Mouse (Mus musculus): ENCODE results near the gene Abhd10.

Gene Abhd10

DNA sequence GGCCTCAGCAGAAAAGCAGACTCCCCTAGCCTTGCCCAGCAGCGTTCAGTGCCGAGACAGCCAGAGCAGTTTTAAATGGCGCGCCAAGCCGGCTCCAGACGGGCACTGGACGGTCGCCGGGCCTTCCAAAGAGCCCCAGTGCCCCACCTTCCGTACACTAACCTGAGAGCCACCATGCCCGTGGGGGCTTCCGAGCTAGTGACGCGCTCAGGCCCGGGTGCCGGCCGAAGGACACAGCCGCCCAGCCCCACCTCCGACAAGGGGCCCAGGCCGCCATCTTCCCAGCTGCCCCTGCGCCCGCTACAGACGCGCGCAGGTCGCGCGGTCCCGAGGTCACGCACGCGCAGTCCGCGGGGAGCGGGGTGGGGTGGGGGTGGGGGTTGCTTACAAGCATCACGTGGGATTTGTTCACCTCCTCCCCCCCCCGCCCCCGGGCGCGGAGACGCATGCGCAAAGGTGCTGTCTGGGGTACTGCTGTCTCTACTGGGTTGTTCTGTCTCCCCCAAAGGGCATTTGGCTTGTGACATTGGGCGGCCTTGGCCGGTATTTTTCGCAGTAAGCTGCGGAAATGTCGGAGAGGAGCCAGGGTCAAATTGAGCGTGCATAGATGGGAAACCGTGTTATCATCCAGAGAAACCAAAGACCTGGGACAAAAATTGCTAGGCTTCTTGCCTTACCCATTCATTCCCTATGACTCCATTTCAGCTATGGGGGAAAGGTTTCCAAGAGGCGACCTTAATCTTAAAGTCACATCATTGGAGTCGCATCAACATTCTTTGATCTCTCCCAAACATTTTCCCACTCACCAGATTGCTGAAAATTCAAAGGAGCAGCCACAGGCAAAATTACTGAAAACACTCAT lies at the start of gene Abhd10:
TSS of gene Abhd10 (minus strand) at position 341 of the 862 bp plus-strand sequence.
- peak; percentile 94 to 97 for DNase-seq (ENCODE audit: low spot score in 2 of 2)

DNA sequence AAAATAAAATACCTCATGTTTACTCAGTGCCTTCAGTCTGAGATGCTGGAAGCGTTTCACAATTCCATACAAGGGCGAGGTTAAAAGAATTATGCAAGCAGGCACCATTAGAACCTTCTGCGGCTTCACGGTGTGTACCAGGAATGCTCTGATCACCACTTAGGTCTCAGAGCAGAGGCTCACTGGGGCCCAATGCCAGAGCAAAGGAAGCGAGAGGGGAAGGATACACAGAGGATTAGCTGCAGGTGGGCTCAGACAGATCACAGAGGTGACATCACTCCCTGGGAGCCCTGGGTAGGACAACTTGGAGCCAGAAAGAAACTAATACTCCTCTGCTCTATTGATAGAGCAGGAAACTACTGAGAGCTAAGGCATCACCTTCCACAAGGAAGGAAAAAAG lies 48.5 kb upstream of the Abhd10 start:
- no peak for DNase-seq (ENCODE audit: low spot score in 2 of 2)

DNA sequence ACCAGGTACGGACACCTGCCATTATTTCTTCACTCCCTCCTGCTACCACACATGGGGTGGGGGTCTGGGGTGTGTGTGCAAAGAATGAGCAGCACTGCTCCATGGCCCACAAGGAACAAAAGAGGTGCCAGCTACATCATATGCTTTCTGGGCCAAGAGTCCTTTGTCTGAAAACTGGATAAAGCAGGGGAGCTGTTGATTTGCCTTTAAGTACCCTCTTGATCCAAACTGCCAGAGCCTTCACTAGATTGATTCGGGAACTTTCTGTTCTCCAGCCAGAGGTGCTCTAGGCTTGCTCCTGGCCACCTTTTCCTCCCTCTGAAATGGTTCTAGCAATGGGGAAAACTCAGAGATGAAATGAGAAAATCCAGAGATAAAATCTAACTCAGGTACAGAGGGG lies 46.6 kb upstream of the Abhd10 start:
- no peak for DNase-seq (ENCODE audit: low spot score in 2 of 2)

DNA sequence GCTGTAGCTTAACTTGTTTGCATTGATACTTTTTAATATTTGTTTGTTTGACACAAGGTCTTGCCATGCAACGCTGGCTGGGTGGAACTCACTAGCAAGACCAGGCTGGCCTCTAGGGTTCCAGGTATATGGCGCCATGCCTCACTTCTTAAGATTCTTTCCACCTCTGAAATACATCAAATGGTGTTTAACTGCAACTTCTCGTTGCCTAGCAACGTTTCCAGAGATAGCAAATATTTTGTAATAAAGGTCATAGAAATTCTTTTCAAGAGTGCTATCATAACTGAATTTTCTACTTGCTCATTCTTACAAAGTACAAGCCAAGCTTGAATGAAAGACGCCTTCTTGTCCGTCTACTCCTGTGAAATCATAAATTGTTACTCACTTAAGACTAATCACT lies 44.9 kb upstream of the Abhd10 start:
- DNase-seq (ENCODE audit: low spot score in 2 of 2): no peak

DNA sequence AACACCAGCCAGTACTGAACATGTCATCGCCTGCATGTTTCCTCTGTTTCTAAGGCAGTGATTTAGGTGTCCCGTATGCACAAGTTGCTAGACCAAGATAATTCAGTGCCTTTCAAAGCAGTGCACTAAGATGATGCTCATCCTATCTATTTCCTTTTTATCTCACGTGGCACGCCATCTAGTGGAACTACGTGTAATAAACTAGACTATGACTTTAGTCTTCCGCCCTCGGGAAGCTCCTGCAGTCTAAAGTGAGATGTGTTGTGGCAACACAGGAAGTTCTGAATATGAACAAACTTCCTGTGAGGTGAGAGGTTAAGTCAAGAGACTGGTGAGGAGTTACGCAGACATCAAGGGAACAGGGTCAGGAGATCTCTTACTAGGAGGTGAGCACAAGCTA lies 43.9 kb upstream of the Abhd10 start:
- DNase-seq (ENCODE audit: low spot score in 2 of 2): no peak

DNA sequence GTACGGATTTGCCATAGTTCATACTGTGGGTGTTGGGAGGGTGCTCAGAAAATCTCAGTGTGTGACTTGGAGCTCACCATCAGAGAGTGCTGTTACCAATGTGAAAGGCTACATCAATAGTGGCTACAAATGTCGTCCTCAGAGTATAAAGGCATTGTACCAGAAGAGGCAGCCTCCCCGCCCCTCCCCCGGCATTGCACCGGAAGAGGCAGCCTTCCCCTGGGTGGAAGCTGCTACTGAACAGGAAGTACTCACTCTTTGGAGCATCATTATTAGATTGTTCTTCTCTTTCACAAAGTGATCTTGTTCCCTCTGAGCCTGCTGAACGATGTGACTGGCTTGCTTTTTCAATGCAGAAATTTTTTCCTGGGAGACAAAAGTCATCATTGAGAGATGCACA lies 37.2 kb upstream of the Abhd10 start:
- DNase-seq (ENCODE audit: low spot score in 2 of 2): no peak

DNA sequence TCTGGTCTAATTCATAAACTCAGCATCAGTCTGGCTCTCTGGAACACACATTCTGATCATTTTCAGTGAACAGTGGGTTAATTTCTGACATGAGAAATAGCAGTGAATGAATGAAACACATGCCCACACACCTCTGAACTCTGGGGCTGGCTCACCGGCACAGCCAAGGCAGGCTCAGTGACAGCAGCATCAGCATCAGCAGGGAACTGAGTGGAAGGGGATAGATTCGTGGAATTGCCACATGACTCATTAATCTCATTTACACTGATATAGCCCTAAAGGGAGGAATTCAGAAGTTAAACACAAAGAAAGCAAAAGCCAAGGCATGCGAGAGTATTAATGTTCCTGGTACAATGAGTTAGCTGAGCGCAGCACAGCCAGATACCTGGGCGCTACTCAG lies 32.1 kb upstream of the Abhd10 start:
- no peak for DNase-seq (ENCODE audit: low spot score in 2 of 2)

DNA sequence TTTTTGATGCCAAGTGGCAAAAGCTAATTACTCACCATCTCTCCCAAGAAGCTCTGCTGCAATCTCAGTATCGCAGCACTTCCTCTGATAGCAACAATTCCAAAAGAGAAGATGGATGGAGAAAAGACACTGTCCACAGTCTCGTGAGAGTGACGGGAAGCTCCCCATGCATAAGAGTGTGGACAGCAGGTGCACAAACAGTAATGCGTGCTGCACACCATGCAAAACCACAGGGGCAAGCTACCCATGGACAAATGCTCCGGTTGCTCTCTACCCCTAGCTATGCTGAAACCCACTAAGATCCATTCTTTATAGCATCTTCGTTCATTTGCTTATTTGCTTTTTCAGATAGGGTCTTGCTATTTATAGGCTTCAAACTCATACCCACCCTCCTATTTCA lies 28.2 kb upstream of the Abhd10 start:
- DNase-seq (ENCODE audit: low spot score in 2 of 2): no peak

DNA sequence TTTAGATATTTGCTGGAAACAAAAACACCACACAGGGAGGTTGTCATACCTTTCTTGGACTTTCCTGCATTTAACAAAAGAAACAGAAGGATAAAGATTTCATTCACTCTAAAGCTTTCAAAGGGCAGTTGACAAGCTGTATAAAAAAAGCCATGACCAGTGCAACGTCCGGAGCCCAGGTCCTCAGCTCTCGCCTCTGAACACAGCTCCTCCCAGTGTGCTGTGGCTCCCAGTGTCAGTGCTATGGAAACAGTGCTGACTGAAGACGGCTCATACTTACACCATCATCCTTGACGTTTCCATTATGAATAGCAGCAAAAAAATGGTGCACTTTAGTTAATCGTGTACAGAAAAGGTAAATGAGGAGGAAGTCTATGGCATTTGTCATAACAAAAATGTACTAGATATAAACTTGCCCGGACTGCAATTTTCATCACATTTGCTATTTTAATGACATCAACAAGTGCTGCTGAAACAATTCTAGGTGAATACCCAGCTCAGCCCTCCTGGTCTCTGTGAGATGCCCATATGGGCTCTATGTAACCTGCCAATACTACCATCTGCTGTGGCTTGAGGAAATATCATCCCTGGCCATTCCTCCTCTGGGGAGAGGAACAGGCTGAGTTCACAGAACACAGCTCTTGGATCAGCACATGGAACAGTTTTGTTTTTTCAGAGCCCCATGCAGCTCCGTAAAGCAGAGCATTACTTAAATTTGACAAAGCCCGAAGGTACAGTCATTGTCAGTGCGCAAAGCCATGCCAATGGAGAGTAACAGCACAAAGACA lies 25.3 kb upstream of the Abhd10 start:
- DNase-seq (ENCODE audit: low spot score in 2 of 2): no peak

DNA sequence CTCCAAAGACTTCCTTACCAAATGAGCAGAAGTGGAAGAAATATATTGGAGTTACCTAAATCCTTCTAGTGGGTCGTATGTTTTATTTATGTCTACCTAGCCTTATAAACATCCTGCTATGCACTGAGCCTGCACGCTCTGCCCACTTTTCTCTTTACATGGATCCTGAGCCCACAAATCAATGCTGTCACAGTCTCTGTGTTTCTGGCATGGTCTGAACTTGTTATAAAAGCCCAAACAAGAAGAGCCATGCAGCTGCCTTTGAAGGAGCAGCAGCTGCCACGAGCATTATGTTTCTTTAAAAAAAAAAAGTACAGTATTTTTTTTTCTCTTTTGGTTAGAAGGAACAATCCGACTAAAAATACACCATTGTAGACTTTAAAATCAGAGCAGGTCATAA lies 24.7 kb upstream of the Abhd10 start:
- DNase-seq (ENCODE audit: low spot score in 2 of 2): no peak

DNA sequence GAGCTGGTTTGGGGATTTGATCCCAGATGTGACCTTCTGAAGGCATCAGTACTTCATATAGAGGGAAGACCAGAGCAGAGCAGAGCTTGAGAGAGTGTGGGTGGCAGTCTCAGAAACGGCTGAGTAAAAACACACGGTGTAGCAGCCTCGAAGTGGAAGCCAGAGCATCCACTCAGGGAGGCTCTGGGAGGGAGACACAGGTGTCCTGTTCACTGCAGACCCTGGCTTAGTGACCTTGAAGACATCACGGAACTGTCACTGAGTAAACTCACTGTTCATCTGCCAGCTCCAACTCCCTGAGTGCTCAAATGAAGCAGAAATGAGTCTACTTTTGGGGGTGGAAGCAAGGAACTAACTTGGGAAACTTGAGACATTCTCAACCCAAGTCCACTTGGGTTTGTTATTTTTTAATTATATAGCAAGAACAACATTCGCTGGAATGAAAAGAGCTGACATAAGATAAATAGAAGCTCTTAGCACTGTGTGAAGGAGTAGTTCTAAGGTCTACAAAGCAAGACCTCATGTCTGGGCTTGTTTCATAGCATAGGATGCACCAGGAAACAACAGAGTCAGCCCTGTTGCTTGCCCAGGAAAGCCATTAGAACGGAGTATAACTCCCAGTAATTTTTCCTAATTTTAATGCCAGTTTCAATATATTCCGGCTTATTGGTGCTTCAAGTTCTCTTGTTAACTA lies 23.2 kb upstream of the Abhd10 start:
- DNase-seq (ENCODE audit: low spot score in 2 of 2): no peak

DNA sequence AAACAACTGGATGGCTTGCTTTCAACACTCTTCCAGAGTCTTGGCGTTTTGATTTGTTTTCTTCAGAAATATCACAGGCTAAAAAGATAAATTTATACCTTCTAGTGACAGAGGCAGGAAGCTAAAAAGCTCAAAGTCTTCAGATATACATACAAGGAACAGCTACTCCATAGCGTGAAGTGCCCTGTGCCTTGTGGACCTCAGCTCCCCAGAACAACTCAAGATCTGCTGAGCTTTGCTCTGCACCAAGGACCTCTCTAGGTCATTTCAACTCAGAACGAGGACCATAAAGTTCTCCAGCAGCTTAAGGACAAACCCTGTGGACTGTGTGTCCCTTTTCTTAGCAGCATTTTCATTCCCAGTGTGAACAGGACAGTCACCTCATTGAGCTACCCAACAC lies 22.3 kb upstream of the Abhd10 start:
- DNase-seq (ENCODE audit: low spot score in 2 of 2): no peak

DNA sequence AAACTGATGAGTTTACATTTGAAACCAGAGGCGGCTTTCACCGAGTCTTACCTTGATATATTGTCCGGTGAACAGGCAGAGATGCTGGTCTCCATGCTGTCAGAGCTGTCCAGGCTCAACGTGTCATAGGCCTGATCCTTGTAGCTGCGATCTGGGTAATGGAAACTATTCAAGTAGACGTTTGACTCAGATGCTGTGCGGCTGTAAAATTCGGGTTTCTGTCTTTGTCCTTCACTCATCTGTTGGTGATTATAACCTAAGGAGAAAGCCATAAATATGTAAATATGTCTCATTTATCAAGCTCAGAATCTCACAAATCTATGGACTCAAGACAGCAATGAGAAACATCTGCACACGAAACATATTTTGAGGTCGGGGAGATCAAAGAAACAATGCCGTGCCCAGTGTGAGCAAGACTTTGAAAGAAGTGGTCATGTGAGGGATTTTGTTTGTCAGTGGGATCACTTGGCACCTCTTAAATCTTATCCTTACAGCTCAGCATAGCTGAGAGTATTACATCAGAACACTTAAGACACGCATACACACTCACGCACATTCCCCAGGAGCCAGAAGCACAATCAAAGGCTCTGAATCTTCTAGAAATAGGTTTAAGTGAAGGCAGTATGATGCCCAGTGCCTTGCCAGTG lies 20.2 kb upstream of the Abhd10 start:
- no peak for DNase-seq (ENCODE audit: low spot score in 2 of 2)

DNA sequence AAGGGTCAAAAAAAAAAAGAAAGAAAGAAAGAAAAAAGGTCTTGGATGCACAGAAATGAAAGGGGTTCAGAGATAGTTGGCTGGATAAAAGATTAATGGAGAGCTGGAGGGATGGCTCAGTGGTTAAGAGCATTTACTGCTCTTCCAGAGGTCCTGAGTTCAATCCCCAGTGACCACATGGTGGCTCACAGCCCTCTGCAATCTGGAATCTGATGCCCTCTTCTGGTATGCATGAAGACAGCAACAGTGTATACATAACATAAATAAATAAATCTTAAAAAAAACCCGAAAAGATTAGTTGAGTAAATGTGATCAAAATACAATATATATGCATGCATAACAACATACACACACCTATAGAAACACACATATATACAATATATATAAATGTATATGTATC lies 18.7 kb upstream of the Abhd10 start:
- no peak for DNase-seq (ENCODE audit: low spot score in 2 of 2)

DNA sequence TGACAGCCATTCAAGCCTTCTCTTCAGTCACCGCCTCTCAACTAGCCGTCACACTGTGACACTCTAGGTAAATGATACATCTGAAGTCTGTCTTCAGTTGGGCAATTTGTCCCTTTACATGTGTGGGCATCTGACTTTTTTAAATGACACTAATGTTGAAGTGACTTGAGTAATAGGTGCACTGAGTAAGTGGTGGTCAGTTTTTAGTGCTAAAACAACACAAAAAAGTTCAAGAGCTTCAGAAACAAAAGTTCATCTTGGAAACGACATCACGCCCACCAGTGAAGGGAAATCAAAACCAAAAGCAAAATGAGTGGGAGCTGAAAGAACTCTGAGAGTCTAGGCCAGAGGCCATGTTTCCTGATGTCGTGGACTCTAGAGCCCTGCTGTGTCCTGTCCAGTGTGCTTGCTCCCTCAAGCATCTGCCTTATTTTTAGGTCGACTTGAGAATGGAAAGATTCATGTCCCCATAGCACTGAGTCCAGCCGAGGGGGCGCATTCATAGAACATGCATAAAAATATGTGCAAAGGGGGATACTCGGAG lies 16.0 kb upstream of the Abhd10 start:
- DNase-seq (ENCODE audit: low spot score in 2 of 2): no peak

DNA sequence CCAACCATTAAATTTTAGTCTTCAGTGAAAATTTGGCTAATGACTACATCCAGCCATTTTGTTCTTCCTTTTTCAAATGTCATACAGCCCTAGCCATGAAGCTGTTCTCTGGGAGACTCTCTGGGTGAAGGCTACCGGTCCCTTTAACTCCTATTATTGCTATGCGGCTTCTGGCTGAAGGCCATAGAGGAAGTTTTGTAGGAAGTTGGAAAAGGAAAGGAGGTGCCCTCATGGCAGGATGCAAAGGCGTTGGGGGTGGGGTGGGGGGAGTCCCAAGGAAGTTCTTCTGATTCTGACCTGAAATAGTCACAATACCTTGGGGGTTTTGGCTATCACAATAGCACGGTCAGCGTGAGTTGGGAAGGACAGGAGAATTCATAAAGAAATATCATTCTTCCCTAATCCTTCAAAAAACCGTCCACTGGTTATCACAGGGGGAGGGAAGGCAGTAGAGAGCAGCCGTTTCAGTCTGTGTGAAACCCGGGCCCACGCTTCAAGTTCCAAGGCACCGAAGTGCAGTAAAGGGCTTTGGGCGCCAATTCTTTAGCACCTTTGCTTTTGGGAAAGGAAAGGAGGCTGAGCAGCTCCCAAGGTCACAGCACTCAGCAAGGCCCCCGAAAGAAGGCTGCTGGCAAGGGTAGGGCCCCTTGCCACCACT lies 14.8 kb upstream of the Abhd10 start:
- no peak for DNase-seq (ENCODE audit: low spot score in 2 of 2)

DNA sequence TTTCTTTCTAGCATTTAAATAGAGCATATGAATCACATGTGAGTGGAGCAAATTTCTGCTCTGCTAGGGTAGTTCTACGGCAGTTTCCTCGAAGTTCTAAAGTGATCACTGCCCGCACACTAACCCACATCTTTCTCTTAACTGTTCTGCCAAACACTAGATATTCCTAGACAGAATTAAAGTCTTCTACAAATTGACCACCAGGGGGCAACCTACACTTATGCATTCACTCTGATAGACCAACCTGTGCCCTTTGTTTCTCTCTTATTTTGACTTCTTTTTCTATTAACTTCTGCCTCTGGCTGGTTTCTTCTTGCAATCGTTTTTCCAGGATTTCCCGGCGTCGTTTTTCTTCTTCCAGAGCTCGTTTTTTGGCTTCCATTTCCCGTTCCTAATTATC lies 14.1 kb upstream of the Abhd10 start:
- DNase-seq (ENCODE audit: low spot score in 2 of 2): no peak

DNA sequence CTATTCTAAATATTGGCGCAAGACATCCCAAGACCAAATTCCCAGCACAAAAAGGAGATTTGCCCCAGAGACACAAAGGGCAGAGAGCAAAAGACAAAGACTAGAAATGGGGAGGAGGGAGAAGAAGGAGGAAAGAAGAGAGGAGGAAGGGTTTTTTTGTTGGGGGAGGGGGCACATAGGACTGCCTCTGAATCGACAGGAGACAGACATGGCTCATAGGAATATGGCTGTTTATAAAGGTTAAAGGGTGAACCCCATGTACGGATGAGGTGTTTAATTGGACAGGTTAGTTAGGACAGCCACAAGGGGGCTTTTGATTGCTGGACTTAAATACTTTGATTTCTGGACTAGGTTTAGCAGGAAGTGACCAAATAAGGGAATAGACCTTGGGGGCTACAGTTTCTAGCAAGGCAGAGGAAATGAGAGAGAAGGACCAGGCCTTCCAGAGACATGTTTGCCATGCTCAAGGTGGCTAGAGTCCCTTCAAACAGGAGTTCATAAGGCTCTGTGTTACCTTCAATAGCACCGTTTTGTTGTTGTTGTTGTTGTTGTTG lies 913 bp upstream of the Abhd10 start:
- DNase-seq (ENCODE audit: low spot score in 2 of 2): no peak

DNA sequence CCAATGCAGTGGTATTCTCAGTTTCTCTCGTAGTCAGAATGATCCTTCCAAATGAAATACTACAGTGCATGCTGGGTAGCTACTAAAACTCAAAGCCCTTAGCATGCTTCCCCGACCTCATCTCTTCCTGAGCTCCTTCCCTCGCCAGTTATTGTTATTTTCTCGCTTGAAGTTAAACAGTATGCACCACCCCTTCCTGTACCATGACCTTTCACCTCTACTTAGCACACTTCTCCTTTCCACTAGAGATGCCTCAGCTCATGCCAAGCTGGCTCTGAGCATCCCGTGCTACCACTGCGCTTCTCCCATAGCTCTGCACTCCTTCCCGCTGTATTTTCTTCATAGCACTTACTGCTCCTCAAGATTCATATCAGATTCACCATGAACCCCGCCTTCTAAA lies 4.9 kb downstream of the Abhd10 start:
- no peak for DNase-seq (ENCODE audit: low spot score in 2 of 2)

DNA sequence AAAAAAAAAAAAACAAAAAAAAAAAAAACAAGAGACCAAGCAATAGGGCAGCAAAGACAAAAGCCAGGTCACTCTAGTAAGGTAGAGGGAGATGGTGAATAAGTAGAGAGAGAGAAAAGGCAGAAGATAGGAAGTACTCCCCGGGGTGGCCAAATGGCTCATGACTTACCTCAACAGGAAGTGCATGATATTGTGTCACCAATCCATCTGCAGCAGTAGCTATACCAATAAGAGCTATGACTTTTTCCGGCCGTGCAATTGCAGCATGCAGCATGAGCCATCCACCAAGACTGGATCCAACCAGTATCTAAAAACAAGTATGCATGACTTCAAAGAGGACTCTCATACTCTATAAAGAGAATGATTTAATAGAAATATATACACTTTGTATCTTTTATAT lies 6.0 kb downstream of the Abhd10 start:
- DNase-seq (ENCODE audit: low spot score in 2 of 2): no peak

DNA sequence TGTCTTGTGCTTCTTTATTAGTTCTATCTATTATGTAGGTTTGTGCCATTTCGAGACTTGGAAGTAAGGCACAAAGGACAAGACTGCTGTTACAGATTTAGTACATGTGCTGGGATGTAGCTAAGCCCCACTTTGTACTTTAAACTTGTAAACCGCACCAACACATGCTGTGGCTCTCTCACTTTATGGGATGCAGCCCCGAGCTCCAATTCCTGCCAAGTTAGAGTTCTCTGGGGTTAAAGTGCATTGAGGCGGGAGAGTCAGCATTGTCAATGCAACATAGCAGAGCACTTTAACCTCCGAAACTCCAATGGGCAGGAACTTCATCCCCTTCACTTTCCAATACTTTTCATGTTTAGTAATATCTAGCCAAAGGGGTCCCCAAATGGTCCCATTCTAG lies 13.6 kb downstream of the Abhd10 start:
- DNase-seq (ENCODE audit: low spot score in 2 of 2): no peak

Measured in spleen, postnatal 4 days (tissue).